Comparison of ENCODE assay signal across 8 mouse cellular contexts in the genomic region with DNA sequence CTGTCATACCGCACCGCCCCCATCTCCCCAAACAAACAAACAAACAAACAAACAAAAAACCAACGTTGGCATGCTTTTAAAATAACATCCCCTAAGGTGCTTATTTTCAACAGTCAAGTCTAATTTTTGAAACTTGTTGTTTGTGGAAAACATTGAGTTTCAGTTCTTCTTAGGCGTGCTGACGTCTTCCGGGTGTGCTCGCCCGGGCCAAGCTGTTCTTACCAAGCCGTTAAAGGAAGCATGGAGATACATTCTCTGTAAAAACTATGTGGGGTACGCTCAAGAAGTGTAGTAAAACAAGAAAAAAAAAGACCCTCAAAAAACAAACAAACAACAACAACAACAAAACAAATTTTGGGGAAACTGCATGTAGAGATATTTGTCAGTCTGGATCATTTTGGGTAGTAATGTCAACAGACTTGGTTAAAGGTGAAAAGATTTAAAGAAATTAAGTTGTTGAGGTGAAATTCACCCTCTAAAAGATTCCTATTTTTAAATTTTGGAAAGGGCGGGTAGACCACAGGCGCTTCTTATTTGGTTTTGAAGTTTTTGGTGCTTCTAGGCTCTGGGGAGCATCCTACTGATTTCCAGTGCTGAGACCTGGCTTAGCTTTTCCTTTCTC. TPM values are rescaled to one million over a fixed set of nuclear protein-coding genes. Genes with fewer than 3 reads are reported as not detected.
A peak's percentile ranks its signal among the peaks of the same experiment; 100 is the strongest.
DNase-seq lines count a peak whose midpoint lies in the region; ATAC-seq and TF ChIP-seq lines count a peak whose summit lies in the region.

No protein-coding gene starts in this region.

- H3K9ac ChIP-seq in heart, embryonic 11.5 days (ENCODE audit: low read depth, low read length): peak overlapping the region; percentile 66
- peak overlapping the region; percentile 66; the same call in 1 of the 2 replicates for H3K9ac ChIP-seq in hindbrain, embryonic 13.5 days

- H3K4me2 ChIP-seq in heart, embryonic 11.5 days: peak overlapping the region; percentile 71
- peak overlapping the region; percentile 61 for H3K4me2 ChIP-seq in hindbrain, embryonic 13.5 days

- no peak for ATAC-seq in heart, embryonic 11.5 days (replicated peaks; ENCODE audit: insufficient number of reproducible peaks, low FRiP score, low TSS enrichment)
- no peak for ATAC-seq in hindbrain, embryonic 13.5 days (ENCODE audit: low FRiP score)

- DNase-seq in heart, postnatal 36 days: no peak
- DNase-seq in midbrain, embryonic 10.5 days (ENCODE audit: low spot score): no peak
- no peak for DNase-seq in ovary, postnatal 14 days (ENCODE audit: low spot score)
- no peak for DNase-seq in gastrocnemius, adult 18-20 months (ENCODE audit: low spot score)
- no peak for DNase-seq in lung, postnatal 14 days

- H3K36me3 ChIP-seq in heart, embryonic 11.5 days (ENCODE audit: control insufficient read depth, insufficient read depth, low read length): no peaks in the 10 kb centered on the region
- no peaks in the 10 kb centered on the region for H3K36me3 ChIP-seq in E14TG2a.4 (ENCODE audit: insufficient read depth, low read length)
- no peaks in the 10 kb centered on the region for H3K36me3 ChIP-seq in hindbrain, embryonic 13.5 days
- no peaks in the 10 kb centered on the region for H3K36me3 ChIP-seq in midbrain, embryonic 10.5 days

- intact Hi-C loops in heart, postnatal 36 days (cut with DNase I): no loop called here

- H3K4me1 ChIP-seq in heart, embryonic 11.5 days (ENCODE audit: control insufficient read depth, insufficient read depth, low read length): peaks cover 4% of the 10 kb centered on the region
- peaks cover 16% of the 10 kb centered on the region for H3K4me1 ChIP-seq in E14TG2a.4 (replicated peaks; ENCODE audit: low read depth, low read length)
- peaks cover 12% of the 10 kb centered on the region for H3K4me1 ChIP-seq in hindbrain, embryonic 13.5 days (replicated peaks)
- H3K4me1 ChIP-seq in midbrain, embryonic 10.5 days: peaks cover 16% of the 10 kb centered on the region

- peaks cover 7% of the 10 kb centered on the region; the same call in 1 of the 2 replicates for H3K27me3 ChIP-seq in heart, embryonic 11.5 days (ENCODE audit: control insufficient read depth, insufficient read depth, low read length)
- peaks cover 55% of the 10 kb centered on the region for H3K27me3 ChIP-seq in E14TG2a.4 (ENCODE audit: insufficient read depth, low read length)
- H3K27me3 ChIP-seq in hindbrain, embryonic 13.5 days: peaks cover 9% of the 10 kb centered on the region; the same call in 1 of the 2 replicates
- H3K27me3 ChIP-seq in midbrain, embryonic 10.5 days (ENCODE audit: low read depth, poor library complexity, severe bottlenecking): peaks cover 40% of the 10 kb centered on the region

- WGBS in heart, embryonic 11.5 days (ENCODE audit: insufficient replicate concordance): 74% methylated on average over 12 of the region's 12 CpGs
- WGBS in hindbrain, embryonic 13.5 days: 74% methylated on average over 12 of the region's 12 CpGs
- 81% methylated on average over 12 of the region's 12 CpGs for WGBS in midbrain, embryonic 10.5 days

- TF ChIP-seq CTCF in E14TG2a.4 (conservative IDR thresholded peaks at IDR 0.05; ENCODE audit: low read length): no peak

- H3K9me3 ChIP-seq in heart, embryonic 11.5 days (replicated peaks; ENCODE audit: control insufficient read depth, low read length): no peaks in the 10 kb centered on the region
- H3K9me3 ChIP-seq in E14TG2a.4 (ENCODE audit: low read length): no peaks in the 10 kb centered on the region
- H3K9me3 ChIP-seq in hindbrain, embryonic 13.5 days: no peaks in the 10 kb centered on the region
- H3K9me3 ChIP-seq in midbrain, embryonic 10.5 days (replicated peaks): no peaks in the 10 kb centered on the region

- no peak overlapping the region for H3K27ac ChIP-seq in heart, embryonic 11.5 days (ENCODE audit: low read depth, low read length)
- peak overlapping the region; percentile 71; the same call in 1 of the 2 replicates for H3K27ac ChIP-seq in hindbrain, embryonic 13.5 days
- H3K27ac ChIP-seq in midbrain, embryonic 10.5 days (replicated peaks): peak overlapping the region; percentile 83

- H3K4me3 ChIP-seq in heart, embryonic 11.5 days (ENCODE audit: low read depth, low read length): peak overlapping the region; percentile 36
- peak overlapping the region; percentile 61 for H3K4me3 ChIP-seq in E14TG2a.4 (replicated peaks; ENCODE audit: low read length)
- peak overlapping the region; percentile 33 for H3K4me3 ChIP-seq in hindbrain, embryonic 13.5 days
- H3K4me3 ChIP-seq in midbrain, embryonic 10.5 days: peak overlapping the region; percentile 47

RNA-seq across cellular contexts. Expression of a gene that starts 23.4 kb away (rescaled TPM):
- 69.5 and 82.2 TPM in 2 replicates for polyA plus RNA-seq in heart, embryonic 11.5 days (2014; fragmentation: Nextera tagmentation; extraction: Ambion mirVana)
- 10 to 100 TPM; 73.4 to 81.1 TPM for total RNA-seq in heart, postnatal 36 days (2021)
- polyA plus RNA-seq in hindbrain, embryonic 13.5 days (2015; fragmentation: Nextera tagmentation; extraction: Ambion mirVana): 59.5 and 65.4 TPM in 2 replicates
- polyA plus RNA-seq in midbrain, embryonic 10.5 days (2016; fragmentation: Nextera tagmentation; extraction: Ambion mirVana): 66.8 and 69.0 TPM in 2 replicates
- total RNA-seq in gastrocnemius, adult 18-20 months (2021): 10 to 100 TPM; 13.9 to 22.0 TPM

RNA-seq across cellular contexts. Expression of a gene that starts 43.3 kb away (rescaled TPM):
- polyA plus RNA-seq in heart, embryonic 11.5 days (2014; fragmentation: Nextera tagmentation; extraction: Ambion mirVana): 71.0 and 88.5 TPM in 2 replicates
- 10 to 100 TPM; 82.7 to 85.9 TPM for total RNA-seq in heart, postnatal 36 days (2021)
- polyA plus RNA-seq in hindbrain, embryonic 13.5 days (2015; fragmentation: Nextera tagmentation; extraction: Ambion mirVana): 167 and 175 TPM in 2 replicates
- polyA plus RNA-seq in midbrain, embryonic 10.5 days (2016; fragmentation: Nextera tagmentation; extraction: Ambion mirVana): 366 and 378 TPM in 2 replicates
- 10 to 100 TPM; 75.9 to 97.2 TPM for total RNA-seq in gastrocnemius, adult 18-20 months (2021)
